Mouse (Mus musculus): Measurements from ENCODE around the gene Acadvl. TPM values are rescaled to one million over a fixed set of nuclear protein-coding genes. Genes with fewer than 3 reads are reported as not detected.

Gene Acadvl
- polyA plus RNA-seq, 1 experiment: not detected

- 0% methylated on average over 15 of the region's 15 CpGs for WGBS
- H3K27ac ChIP-seq (ENCODE audit: insufficient read depth, low read depth, low read length): peak overlapping the region; percentile 43
- H3K4me1 ChIP-seq (ENCODE audit: control insufficient read depth, insufficient read depth, low read length): peaks cover 4% of the 10 kb centered on the region; the same call in 1 of the 2 replicates
- peak overlapping the region; percentile 69 for H3K4me3 ChIP-seq (ENCODE audit: insufficient read depth, low read depth, low read length)
- TF ChIP-seq CTCF (IDR thresholded peaks at IDR 0.05; ENCODE audit: insufficient read depth, low read depth, low read length): no peak
- TF ChIP-seq POLR2A (IDR thresholded peaks at IDR 0.05; ENCODE audit: insufficient read depth, low read depth, low read length): peak; percentile 35; the same call in 1 of the 2 replicates
Measured at GRCm38 (mm10) chr11:69991711-69992110, 23.5 kb downstream of the Acadvl start.

- H3K27ac ChIP-seq (ENCODE audit: insufficient read depth, low read depth, low read length): peak within 1 kb of the TSS; percentile 97
- H3K4me3 ChIP-seq (ENCODE audit: insufficient read depth, low read depth, low read length): peak within 1 kb of the TSS; percentile 69
- H3K4me1 ChIP-seq (ENCODE audit: control insufficient read depth, insufficient read depth, low read length): peaks cover 4% of the 10 kb centered on the region; the same call in 1 of the 2 replicates
- TF ChIP-seq CTCF (IDR thresholded peaks at IDR 0.05; ENCODE audit: insufficient read depth, low read depth, low read length) (no peak), POLR2A (IDR thresholded peaks at IDR 0.05; ENCODE audit: insufficient read depth, low read depth, low read length) (no peak)
- under 1% methylated on average over 40 of the region's 40 CpGs for WGBS
Measured at GRCm38 (mm10) chr11:69990850-69991691, 24.1 kb downstream of the Acadvl start, which contains the start of gene Gabarap. Gabarap (plus strand) TSS chr11:69991143.

GRCm38 (mm10) chr11:69989949-69990348 is 25.3 kb downstream of the Acadvl start:
- WGBS: 88% methylated on average over 8 of the region's 8 CpGs
- TF ChIP-seq POLR2A (IDR thresholded peaks at IDR 0.05; ENCODE audit: insufficient read depth, low read depth, low read length): no peak
- no peak for TF ChIP-seq CTCF (IDR thresholded peaks at IDR 0.05; ENCODE audit: insufficient read depth, low read depth, low read length)
- Histone ChIP-seq H3K27ac (ENCODE audit: insufficient read depth, low read depth, low read length) (no peak overlapping the region), H3K4me3 (ENCODE audit: insufficient read depth, low read depth, low read length) (no peak overlapping the region), H3K4me1 (ENCODE audit: control insufficient read depth, insufficient read depth, low read length) (peaks cover 4% of the 10 kb centered on the region; the same call in 1 of the 2 replicates)

GRCm38 (mm10) chr11:69984431-69984830 is 30.8 kb downstream of the Acadvl start:
- H3K27ac ChIP-seq (ENCODE audit: insufficient read depth, low read depth, low read length): no peak overlapping the region
- H3K4me1 ChIP-seq (ENCODE audit: control insufficient read depth, insufficient read depth, low read length): peaks cover 9% of the 10 kb centered on the region
- 88% methylated on average over 8 of the region's 8 CpGs for whole genome bisulfite sequencing
- no peak overlapping the region for H3K4me3 ChIP-seq (ENCODE audit: insufficient read depth, low read depth, low read length)
- TF ChIP-seq CTCF (IDR thresholded peaks at IDR 0.05; ENCODE audit: insufficient read depth, low read depth, low read length): no peak
- TF ChIP-seq POLR2A (IDR thresholded peaks at IDR 0.05; ENCODE audit: insufficient read depth, low read depth, low read length): no peak

- Histone ChIP-seq H3K4me3 (ENCODE audit: insufficient read depth, low read depth, low read length) (no peak overlapping the region), H3K27ac (ENCODE audit: insufficient read depth, low read depth, low read length) (no peak overlapping the region), H3K4me1 (ENCODE audit: control insufficient read depth, insufficient read depth, low read length) (peaks cover 9% of the 10 kb centered on the region)
- 73% methylated on average over 4 of the region's 4 CpGs for WGBS
- no peak for TF ChIP-seq POLR2A (IDR thresholded peaks at IDR 0.05; ENCODE audit: insufficient read depth, low read depth, low read length)
- no peak for TF ChIP-seq CTCF (IDR thresholded peaks at IDR 0.05; ENCODE audit: insufficient read depth, low read depth, low read length)
Measured at GRCm38 (mm10) chr11:69983377-69983776, 31.8 kb downstream of the Acadvl start.

GRCm38 (mm10) chr11:69982877-69983276 is 32.3 kb downstream of the Acadvl start:
- Histone ChIP-seq H3K4me1 (ENCODE audit: control insufficient read depth, insufficient read depth, low read length) (peaks cover 9% of the 10 kb centered on the region), H3K4me3 (ENCODE audit: insufficient read depth, low read depth, low read length) (no peak overlapping the region), H3K27ac (ENCODE audit: insufficient read depth, low read depth, low read length) (no peak overlapping the region)
- WGBS: 5% methylated on average over 5 of the region's 5 CpGs
- TF ChIP-seq POLR2A (IDR thresholded peaks at IDR 0.05; ENCODE audit: insufficient read depth, low read depth, low read length) (no peak), CTCF (IDR thresholded peaks at IDR 0.05; ENCODE audit: insufficient read depth, low read depth, low read length) (no peak)

GRCm38 (mm10) chr11:69982225-69982624 is 33.0 kb downstream of the Acadvl start, which contains the start of gene Elp5:
Elp5 (minus strand) TSS chr11:69982517.
- Histone ChIP-seq H3K4me1 (ENCODE audit: control insufficient read depth, insufficient read depth, low read length) (peaks cover 9% of the 10 kb centered on the region), H3K4me3 (ENCODE audit: insufficient read depth, low read depth, low read length) (peak within 1 kb of the TSS; percentile 89), H3K27ac (ENCODE audit: insufficient read depth, low read depth, low read length) (peak within 1 kb of the TSS; percentile 64)
- WGBS: 46% methylated on average over 8 of the region's 8 CpGs
- no peak for TF ChIP-seq CTCF (IDR thresholded peaks at IDR 0.05; ENCODE audit: insufficient read depth, low read depth, low read length)
- no peak for TF ChIP-seq POLR2A (IDR thresholded peaks at IDR 0.05; ENCODE audit: insufficient read depth, low read depth, low read length)

GRCm38 (mm10) chr11:69981141-69981762 is 34.0 kb downstream of the Acadvl start, which contains the start of gene Ctdnep1:
Ctdnep1 (plus strand) TSS chr11:69981156.
- WGBS: under 1% methylated on average over 43 of the region's 43 CpGs
- Histone ChIP-seq H3K27ac (ENCODE audit: insufficient read depth, low read depth, low read length) (peak within 1 kb of the TSS; percentile 98), H3K4me1 (ENCODE audit: control insufficient read depth, insufficient read depth, low read length) (peaks cover 9% of the 10 kb centered on the region), H3K4me3 (ENCODE audit: insufficient read depth, low read depth, low read length) (peak within 1 kb of the TSS; percentile 89)
- TF ChIP-seq CTCF (IDR thresholded peaks at IDR 0.05; ENCODE audit: insufficient read depth, low read depth, low read length) (no peak), POLR2A (IDR thresholded peaks at IDR 0.05; ENCODE audit: insufficient read depth, low read depth, low read length) (no peak)

All from olfactory bulb, adult 2 months (tissue).